Mouse (Mus musculus) kidney, adult 2 months (tissue): Measurements from ENCODE around the gene Abcb8. TPM values are rescaled to one million over a fixed set of nuclear protein-coding genes. Genes with fewer than 3 reads are reported as not detected.

Experiments
- DNase-seq: peaks from one replicate; pipeline ENCODE4 v3.0.0; 2021
- H3K27ac ChIP-seq: fragments of 200-500 bp; 2 replicates; pipeline ENCODE4 v1.5.1; 2012; ENCODE audit warnings: low read depth, low read length, control low read depth, inconsistent platforms; ENCODE audit not compliant: insufficient read depth
- H3K27me3 ChIP-seq: fragments of 200-500 bp; replicated peaks from 2 replicates; pipeline ENCODE4 v1.6.1; 2012; ENCODE audit warnings: mild to moderate bottlenecking, moderate library complexity, low read length, inconsistent platforms; ENCODE audit not compliant: control insufficient read depth, insufficient read depth
- H3K36me3 ChIP-seq: fragments of 200-500 bp; 2 replicates; pipeline ENCODE4 v1.6.1; 2012; ENCODE audit warnings: mild to moderate bottlenecking, moderate library complexity, low read length, inconsistent platforms; ENCODE audit not compliant: control insufficient read depth, insufficient read depth
- H3K4me1 ChIP-seq: fragments of 200-500 bp; 2 replicates; pipeline ENCODE4 v1.6.1; 2011; ENCODE audit warnings: low read length; ENCODE audit not compliant: control insufficient read depth, insufficient read depth
- H3K4me3 ChIP-seq: fragments of 200-500 bp; 2 replicates; pipeline ENCODE4 v1.5.1; 2011; ENCODE audit warnings: mild to moderate bottlenecking, low read depth, low read length, control low read depth; ENCODE audit not compliant: insufficient read depth
- CTCF ChIP-seq: fragments of 200-500 bp; conservative IDR thresholded peaks from 2 replicates; pipeline ENCODE4 v1.5.1; 2011; ENCODE audit warnings: low read depth, mild to moderate bottlenecking, control low read depth, low read length, moderate library complexity, mixed read lengths; ENCODE audit not compliant: insufficient read depth, insufficient read length
- POLR2A ChIP-seq: fragments of 200-500 bp; IDR thresholded peaks from one replicate; pipeline ENCODE4 v1.6.1; 2011; ENCODE audit warnings: low read depth, low read length, control low read depth
- WGBS: fragments of 180-500 bp; shearing (Covaris S2); methylation state at CpG from one replicate; pipeline ENCODE4 v1.1.7; 2018; 5-methylcytosine and 5-hydroxymethylcytosine counted together
- polyA plus RNA-seq: library from polyadenylated mRNA; depleted of rRNA; stranded (reverse); fragments of >200 nt; gene quantifications from 2 replicates; pipeline ENCODE4 v1.2.3, GENCODE M21; 2012

Gene Abcb8
- polyA plus RNA-seq, 1 experiment, result 112 TPM

GRCm38 (mm10) chr5:24443927-24444326 is 50.5 kb downstream of the Abcb8 start:
- H3K27me3 ChIP-seq, result no peaks in the 10 kb centered on the region
- 72% methylated on average over 12 of the region's 12 CpGs for WGBS
- H3K4me3 ChIP-seq, result peak overlapping the region; percentile 96
- DNase-seq, result no peak
- no peaks in the 10 kb centered on the region for H3K36me3 ChIP-seq
- H3K27ac ChIP-seq, result no peak overlapping the region
- TF ChIP-seq CTCF, result no peak
- TF ChIP-seq POLR2A, result no peak
- peaks cover 18% of the 10 kb centered on the region for H3K4me1 ChIP-seq

DNA sequence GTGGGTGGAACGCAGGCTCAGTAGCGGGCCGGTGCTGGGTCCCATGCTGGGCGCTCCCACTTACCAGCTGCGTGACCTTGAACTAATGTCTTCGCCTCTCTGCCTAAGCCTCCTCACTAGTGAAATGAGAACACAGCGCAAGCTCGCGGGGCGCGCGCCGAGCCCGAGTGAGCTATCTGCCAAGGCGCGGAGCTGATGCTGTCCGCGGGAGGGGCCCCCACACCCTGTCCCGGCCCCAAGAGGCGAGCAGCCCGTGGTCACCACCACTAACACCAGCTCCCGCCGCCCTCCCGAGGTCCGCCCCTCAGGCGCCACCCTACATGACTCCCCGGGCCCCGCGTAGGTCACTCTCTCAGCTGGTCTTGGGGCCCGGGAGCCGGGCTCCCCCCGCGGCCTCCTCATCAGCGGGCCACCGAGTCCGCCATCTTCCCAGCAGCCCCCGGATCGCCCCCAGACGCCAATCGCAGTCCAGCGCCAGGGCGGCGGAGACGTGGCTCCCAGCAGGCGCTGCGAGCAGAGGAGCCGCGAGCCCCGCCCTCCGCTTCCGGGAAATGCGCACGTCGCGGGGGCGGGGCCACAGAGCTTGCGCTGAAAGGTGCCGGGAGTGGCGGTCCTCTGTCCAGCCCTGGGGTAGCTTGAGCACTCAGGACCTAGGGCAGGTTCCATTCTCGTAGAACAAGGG is 51.4 kb downstream of the Abcb8 start, which contains the start of gene Fastk:
Gene Fastk, minus strand, starts transcription at position 542 of the 682 bp plus-strand sequence.
- Histone ChIP-seq H3K27me3 (no peaks in the 10 kb centered on the region), H3K4me1 (peaks cover 18% of the 10 kb centered on the region), H3K36me3 (no peaks in the 10 kb centered on the region), H3K27ac (peak within 1 kb of the TSS; percentile 96), H3K4me3 (peak within 1 kb of the TSS; percentile 96)
- under 1% methylated on average over 60 of the region's 60 CpGs for WGBS
- peak; percentile 96 for DNase-seq
- TF ChIP-seq POLR2A (peak; percentile 46), CTCF (no peak)

DNA sequence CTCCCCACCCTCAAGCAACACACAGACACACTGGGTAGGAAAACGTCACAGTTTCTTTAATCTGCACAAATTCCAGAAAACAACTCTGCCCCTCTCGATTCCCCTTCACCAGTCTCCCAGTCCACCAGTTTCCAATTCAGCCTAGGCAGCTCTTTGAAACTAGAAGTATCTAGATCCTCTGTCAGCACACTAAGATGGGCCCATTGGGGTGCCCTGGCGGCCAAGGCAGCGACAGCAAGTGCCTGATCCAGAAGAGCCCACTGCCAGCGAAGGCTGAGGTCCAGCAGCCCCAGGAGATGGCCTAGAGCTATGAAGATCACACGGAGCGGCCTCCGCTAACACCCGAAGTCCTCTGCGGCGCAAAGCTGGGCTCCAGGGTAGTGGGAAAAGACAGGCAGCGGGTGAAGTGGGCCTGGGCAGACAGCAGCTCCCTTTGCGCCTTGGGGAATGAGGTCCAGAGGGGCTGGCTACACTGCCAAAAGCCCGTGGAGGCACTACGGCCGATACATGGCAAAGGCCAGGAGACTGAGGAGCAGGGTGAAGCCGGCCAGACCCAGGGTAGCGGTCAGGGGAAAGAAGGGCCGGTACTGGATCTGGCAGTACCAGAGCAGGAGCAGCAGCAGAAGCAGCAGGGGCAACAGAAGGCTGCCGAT is 52.1 kb downstream of the Abcb8 start:
- WGBS, result 63% methylated on average over 20 of the region's 20 CpGs
- Histone ChIP-seq H3K27ac (peak overlapping the region; percentile 86), H3K4me3 (peak overlapping the region; percentile 96), H3K27me3 (no peaks in the 10 kb centered on the region), H3K4me1 (peaks cover 18% of the 10 kb centered on the region), H3K36me3 (no peaks in the 10 kb centered on the region)
- TF ChIP-seq CTCF (no peak), POLR2A (no peak)
- no peak for DNase-seq

DNA sequence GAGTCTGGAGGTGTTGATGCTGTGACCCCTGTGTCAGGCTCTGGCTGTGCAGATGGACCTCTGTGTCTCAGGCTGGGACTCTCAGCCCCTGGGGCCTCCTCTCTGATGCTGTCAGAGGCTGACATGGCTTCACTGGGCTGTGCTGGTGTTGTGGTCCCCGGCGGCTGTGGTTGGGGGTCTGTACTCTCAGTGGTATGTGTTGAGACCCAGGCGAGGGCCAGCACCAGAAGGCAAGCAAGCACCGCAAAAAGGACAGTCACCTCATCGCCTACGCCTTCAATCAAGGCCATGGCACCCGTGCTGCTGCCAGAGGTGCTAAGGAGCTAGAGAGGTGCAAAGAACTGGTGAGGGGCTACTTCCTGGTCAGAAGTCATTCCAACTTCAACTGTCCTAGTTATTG is 53.2 kb downstream of the Abcb8 start:
- DNase-seq, result no peak
- no peak overlapping the region for H3K4me3 ChIP-seq
- H3K4me1 ChIP-seq, result peaks cover 18% of the 10 kb centered on the region
- TF ChIP-seq POLR2A, result no peak
- no peak for TF ChIP-seq CTCF
- H3K27ac ChIP-seq, result no peak overlapping the region
- H3K27me3 ChIP-seq, result no peaks in the 10 kb centered on the region
- H3K36me3 ChIP-seq, result no peaks in the 10 kb centered on the region
- WGBS, result 96% methylated on average over 7 of the region's 7 CpGs

GRCm38 (mm10) chr5:24447624-24448298 is 54.3 kb downstream of the Abcb8 start, which contains the start of gene Tmub1:
Gene Tmub1 (minus strand): TSS chr5:24447854.
- peak; percentile 93 for DNase-seq
- H3K36me3 ChIP-seq, result no peaks in the 10 kb centered on the region
- no peaks in the 10 kb centered on the region for H3K27me3 ChIP-seq
- peak within 1 kb of the TSS; percentile 36 for H3K27ac ChIP-seq
- no peak for TF ChIP-seq POLR2A
- TF ChIP-seq CTCF, result no peak
- 2% methylated on average over 34 of the region's 34 CpGs for WGBS
- H3K4me1 ChIP-seq, result peaks cover 18% of the 10 kb centered on the region
- H3K4me3 ChIP-seq, result peak within 1 kb of the TSS; percentile 66

- H3K27ac ChIP-seq, result peak overlapping the region; percentile 92
- TF ChIP-seq POLR2A, result peak; percentile 47
- TF ChIP-seq CTCF, result no peak
Measured at GRCm38 (mm10) chr5:24451264-24452029, 58.0 kb downstream of the Abcb8 start.

More at GRCm38 (mm10) chr5:24451264-24452029, 58.0 kb downstream of the Abcb8 start:
- Histone ChIP-seq H3K36me3 (no peaks in the 10 kb centered on the region), H3K27me3 (no peaks in the 10 kb centered on the region), H3K4me3 (peak overlapping the region; percentile 71), H3K4me1 (peaks cover 13% of the 10 kb centered on the region)
- DNase-seq, result peak; percentile 88
- 4% methylated on average over 66 of the region's 66 CpGs for WGBS
